Mouse (Mus musculus) left cerebral cortex, adult 11 months (tissue): ENCODE results near the gene Sez6l2.
"Not testable (repeated sequence)": the region's sequence is repeated elsewhere in the genome, so short reads cannot be mapped to it uniquely, and the experiment has no call there.

Experiments
- DNase-seq: peaks from one replicate; pipeline ENCODE4 v3.0.0; 2022; ENCODE audit warnings: low spot score

Gene Sez6l2

DNA sequence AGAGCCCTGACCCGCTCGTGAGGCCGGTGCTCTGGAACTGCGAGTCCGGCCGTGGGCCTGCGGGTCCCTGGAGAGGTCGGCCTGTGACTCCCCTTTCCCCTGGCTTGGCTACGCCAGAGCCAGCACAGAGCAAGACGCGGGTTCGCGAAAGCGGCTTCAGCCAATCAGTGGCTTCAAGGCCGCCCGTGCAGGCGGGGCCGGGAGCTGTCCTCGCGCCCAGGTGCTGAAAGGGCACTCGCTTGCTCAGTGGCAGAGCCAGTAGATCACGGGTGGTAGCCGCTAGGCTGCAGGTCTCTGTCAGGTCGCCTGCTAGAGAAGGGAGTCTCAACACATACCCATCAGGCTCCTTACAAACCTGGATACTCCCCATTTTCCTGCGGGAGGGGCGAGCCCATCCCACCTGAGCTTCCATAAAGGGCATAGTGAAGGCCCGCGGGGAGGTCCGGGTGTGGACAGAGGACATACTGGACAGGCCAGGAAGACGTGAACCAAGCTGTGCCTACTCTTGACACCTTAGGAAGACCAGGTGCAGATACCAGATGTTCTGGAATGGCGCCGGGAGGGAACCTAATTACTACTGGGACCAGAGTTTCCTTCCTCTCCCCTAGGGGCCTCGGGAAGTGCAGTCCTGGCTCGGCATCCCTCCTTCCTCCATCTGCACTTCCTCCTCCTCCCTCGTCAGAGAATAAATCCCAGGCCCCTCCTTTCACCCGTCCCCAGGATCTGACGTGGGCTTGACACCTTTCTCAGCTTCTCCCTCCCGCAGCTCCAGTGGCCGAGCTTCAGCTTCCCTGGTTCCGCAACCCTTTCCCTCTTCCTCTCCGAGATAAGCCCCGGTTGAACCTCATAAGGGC, at the start of gene Sez6l2:
Gene Sez6l2 (plus strand): TSS at position 771 of the 854 bp plus-strand sequence.
- peak; percentile 75 for DNase-seq

DNA sequence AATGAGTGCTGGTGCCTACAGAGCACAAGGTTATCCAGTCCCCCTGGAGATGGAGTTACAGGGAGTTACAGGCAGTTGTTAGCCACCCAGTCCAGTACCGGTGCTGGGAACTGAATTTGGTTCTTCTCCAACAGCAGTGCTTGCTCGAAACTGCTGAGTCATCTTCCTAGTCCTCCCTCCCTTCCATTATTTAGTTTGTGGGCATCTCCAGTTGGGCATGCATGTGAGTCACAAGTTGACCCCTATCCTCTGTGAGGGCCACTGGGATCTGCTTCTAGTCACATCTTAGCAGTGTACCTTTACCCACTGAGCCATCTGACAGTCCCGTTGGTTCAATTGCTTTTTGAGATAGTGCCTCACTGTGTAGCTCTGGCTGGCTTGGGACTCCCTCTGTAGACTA, 44.8 kb upstream of the Sez6l2 start:
- DNase-seq, result no peak

DNA sequence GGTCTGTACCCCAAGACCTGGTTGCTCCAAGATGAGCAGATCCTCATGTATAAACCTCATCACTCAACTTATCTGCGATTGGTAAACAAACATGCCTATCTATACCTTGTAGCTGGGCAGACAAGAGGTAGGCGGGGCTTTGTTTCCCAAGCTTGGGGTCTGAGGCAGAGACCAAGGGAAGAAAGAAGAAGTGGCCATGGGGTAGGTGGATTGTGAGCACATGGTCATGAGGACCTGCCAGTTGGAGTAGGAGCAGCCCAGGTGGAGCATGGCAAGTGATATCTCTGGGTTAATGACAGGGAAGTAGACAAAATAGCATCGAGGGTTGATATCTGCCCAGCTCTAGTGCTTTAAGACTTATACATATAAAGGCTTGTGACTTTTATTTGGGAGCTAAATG, 35.5 kb upstream of the Sez6l2 start:
- no peak for DNase-seq

DNA sequence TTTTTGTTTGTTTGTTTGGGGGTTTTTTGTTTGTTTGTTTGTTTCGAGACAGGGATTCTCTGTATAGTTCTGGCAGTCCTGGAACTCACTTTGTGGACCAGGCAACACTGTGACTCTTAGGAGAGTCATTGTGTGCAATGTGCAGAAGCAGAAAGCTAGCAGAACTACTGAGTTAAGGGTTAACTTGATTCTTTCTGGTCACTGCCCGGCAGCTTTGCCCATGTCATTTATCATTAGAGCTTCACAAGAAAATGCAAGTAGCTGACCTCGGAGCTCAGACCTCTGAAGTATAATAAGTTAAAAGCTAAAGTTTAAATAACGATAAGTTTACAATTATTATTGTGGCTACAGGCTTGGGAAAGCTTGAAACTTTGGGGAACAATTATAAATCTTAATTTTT, 32.0 kb upstream of the Sez6l2 start:
- not testable (repeated sequence) for DNase-seq

DNA sequence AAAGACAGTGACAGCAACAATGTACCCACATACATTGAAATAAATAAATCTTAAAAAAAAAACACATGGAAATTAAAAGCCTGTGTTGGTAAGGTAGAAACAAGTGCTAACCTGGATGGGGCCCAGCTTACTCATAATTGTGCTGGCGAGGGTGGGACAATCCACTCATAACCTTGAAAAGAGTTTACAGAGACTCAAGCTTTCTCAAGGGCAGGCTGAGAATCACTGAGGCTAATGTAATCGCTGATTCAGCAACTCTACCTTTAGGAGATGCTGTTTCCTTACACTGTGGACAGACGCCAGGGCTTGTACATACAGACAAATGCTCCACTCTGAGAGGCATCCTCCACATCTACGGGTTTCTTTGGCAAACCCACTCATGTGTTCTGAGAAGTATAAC, 30.4 kb upstream of the Sez6l2 start:
- no peak for DNase-seq

DNA sequence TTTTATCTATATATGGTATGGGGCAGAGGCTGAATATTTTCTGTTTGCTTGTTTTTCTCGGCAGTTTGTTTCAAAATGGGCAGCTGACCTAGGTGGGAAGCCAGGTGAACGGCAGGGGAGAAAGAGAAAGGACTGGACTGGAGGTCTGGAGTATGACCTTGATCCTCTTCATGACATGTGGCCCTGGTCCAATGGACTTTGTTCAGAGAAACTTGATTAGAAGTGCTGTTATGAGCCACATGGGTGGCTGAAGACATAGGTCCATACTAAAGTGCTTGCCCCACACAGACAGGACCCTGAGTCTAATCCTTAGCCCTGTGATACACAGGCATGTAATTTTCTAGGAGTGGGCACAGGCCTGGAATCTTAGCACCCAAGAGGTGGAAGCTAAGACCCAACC, 28.8 kb upstream of the Sez6l2 start:
- DNase-seq, result no peak

DNA sequence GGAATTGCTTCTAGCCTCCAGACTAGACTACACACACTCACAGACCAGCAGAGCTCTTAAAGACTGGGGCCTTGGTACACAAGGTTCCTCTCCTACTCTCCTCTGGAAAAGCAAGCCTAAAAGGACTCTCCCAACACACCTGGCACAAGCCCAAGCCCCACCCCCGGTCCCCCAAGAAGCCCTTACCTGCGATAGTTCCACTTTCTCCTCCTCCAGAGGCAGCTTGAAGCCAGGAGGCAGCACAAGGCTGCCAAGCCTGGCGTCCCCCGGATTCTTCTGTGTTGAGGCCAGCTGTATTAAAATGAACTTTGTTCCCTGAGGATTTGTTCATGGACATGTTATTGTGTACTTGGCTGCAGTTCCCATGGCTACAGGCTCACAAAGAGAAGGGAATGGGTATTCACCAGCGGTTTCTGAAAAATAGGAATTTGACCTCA, 27.7 kb upstream of the Sez6l2 start, which contains the start of gene Tmem219:
Gene Tmem219 (minus strand): TSS at position 294 of the 437 bp plus-strand sequence.
- DNase-seq, result no peak

DNA sequence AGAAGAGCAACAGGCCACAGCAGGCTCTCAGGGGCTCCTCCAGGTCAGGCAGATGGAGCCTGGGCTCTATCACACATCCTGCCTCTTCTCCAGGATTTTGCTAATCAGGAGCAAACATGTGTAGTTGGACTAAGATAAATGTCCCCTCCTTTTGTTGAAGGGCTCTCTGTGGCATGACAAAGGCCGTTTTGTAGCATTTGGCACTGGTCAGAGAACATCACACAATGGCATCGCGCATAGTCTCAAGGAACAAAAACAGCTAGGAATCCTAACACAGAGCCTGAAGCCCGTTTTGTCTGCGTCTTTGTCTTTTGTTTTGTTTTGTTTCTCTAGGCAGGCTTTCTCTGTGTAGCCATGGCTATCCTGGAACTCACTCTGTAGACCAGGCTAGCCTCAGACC, 26.4 kb upstream of the Sez6l2 start:
- DNase-seq, result no peak

DNA sequence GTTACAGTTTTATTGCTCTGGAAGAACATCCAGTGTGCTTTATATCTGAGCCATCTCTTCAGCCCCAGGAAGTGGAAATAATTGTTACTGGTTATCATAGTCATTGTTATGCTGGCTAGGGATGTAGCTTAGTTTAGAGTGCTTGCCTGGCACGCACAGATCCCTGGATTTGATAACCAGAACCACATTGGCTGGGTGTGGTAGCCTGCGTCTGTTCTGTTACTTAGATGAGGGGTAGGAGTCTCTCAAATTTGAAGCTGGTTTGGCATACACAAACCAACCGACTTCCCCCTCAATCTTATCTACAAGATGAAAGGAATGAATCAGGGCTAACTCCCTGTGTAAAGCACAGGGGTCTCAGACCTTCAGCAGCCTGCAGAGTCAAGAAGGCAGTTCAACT, 24.1 kb upstream of the Sez6l2 start:
- no peak for DNase-seq

DNA sequence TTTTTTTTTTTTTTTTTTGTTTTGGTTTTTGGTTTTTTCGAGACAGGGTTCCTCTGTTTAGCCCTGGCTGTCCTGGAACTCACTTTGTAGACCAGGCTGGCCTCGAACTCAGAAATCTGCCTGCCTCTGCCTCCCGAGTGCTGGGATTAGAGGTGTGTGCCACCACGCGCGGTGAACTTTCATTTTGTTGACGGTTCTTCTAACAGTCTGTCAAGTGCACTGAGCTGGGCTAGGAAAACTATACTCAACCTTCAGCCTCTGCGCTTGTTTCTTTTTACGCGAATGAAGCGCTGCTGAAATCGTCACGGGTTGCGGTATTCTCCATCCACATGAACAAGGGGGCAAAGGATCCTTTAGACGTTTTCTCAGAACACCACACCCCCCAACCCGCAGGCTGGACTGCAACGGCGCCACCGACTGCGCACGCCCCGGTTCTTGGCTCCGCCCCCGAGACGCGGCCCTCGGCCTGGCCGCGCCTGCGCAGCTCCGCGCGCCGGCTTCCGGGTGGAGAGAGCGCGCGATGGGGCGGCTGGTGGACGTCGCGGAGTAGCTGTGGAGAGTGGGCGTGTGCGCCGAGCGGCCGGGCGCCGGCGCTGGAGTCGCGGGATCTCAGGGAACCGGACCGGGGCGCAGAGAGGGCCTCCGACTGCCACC, 21.9 kb upstream of the Sez6l2 start, which contains the start of gene Kctd13:
Gene Kctd13 (plus strand): TSS at position 496 of the 654 bp plus-strand sequence.
- peak; percentile 87 for DNase-seq

DNA sequence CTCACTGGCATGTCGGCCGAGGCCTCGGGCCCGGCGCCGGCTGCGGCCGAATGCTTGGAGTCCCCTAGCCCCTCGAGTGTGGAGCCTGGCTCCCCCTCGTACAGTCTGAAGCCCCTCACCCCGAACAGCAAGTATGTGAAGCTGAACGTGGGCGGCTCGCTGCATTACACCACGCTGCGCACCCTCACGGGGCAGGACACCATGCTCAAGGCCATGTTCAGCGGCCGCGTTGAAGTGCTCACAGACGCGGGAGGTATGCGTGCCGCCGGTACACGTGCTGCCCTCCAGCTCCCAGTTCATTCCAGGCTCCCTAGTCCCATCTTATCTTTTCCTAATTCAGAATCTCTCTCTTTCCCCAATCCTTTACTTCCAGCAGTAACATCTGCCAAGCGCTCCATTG, 21.3 kb upstream of the Sez6l2 start:
- no peak for DNase-seq

DNA sequence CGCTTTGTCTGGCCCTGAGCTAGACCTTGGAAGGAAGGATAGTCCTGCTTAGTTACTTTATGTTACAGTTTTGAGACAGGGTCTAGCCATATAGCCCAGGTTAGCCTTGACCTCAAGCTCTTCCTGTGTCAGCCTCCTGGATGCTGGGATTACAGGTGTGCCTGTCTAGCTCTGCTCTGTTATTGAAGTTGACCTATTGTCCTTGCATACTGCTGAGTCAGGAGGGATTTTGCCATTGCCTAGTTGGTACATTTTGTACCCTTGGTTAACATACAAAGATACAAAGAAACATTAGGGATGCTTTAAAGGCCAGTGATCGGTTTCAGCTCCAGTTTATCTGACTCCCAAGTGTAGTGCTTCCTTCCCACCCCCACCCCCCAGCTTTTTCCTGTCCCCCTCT, 17.7 kb upstream of the Sez6l2 start:
- DNase-seq, result no peak

DNA sequence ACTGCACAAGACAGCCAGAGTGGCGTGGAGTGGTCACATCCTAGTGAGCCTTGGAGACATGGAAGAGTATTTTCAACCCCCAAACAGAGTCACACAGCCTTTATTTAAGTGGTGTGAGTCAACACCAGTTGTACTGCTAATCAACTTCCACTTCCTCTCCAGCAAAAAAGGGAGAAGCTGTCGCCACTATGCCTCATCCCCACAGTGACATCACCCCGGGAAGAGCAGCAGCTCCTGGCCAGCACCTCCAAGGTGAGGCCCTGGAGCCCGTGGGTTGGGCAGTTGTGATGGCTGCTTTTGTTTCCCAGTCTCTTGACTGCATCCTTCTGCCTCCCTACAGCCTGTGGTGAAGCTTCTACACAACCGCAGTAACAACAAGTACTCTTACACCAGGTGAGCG, 9.2 kb upstream of the Sez6l2 start:
- no peak for DNase-seq

DNA sequence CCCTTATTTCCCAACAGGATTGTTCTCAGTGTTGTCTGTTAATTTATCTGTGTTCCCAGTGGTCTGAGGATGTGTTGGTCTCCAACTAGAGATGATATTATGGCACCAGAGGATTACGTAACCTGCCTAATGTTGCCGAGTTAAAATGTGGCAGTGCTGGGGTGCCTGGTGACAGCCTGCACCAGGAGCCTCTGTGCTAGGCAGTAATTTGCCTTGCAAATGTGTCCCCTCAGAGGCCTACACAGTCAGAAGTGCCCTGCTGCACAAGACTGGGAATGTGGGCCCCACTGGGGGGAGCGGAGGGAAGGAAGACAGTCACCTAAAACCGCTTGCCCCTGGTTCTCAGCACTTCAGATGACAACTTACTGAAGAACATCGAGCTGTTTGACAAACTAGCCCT, 8.6 kb upstream of the Sez6l2 start:
- no peak for DNase-seq

DNA sequence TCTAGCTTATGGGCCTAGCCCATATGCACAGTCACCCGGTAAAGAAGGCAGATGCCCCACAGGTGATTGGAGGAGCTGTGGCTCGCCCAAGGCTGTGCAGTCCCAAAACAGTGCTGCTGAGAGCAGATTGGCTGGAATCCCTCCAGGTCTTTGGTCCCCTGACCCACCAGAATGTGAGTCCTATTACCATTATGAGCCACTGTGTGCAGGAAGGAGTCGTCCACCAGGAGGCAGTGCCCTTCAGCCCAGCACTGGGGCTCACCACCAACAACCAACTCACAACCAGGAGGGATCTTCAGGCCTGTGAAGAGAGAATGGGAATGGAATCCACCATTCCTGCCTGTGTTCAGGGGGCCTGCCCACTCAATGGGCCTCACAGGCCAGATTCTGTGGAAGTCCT, 3.8 kb upstream of the Sez6l2 start:
- no peak for DNase-seq

DNA sequence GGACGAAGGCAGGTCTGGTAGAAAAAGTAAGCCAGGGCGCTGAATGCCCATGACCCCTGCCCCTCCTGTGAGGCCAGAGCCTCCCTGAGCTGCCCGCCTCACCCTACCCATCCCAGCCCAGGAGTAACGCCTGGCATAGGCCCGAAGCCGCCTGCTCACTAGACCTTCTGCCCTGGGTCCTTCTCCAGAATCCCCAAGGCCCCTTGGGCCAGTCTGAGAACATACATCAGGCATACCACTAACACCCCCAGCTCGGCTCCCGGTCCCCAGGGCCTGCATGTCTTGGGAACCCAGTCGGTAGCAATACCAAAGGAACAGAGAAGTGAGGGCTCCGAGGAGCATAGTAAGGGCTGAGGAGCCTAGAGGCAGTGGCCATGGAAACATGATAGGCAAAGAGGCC, 1.7 kb upstream of the Sez6l2 start:
- no peak for DNase-seq

DNA sequence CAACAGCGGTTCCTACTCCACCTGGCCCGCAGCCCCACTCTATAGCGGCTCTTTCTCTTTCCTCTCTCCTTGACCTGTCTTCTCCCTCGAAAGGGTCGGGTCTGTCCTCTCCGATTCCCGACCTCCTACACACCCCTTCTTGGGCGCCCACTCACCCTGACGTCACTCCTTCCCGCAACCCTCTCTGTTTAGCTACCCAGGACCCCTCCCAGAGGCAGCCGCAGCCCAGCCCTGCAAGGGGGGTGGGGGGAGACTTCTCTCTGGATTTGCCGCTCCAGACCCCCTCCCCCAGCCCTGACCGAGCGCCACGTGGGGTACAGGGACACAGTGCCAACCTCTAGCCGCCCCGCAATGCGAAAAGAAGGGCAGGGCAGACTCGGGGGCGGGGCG, 965 bp upstream of the Sez6l2 start, which contains the start of gene Asphd1:
Gene Asphd1 (minus strand): TSS at position 180 of the 390 bp plus-strand sequence.
- no peak for DNase-seq

DNA sequence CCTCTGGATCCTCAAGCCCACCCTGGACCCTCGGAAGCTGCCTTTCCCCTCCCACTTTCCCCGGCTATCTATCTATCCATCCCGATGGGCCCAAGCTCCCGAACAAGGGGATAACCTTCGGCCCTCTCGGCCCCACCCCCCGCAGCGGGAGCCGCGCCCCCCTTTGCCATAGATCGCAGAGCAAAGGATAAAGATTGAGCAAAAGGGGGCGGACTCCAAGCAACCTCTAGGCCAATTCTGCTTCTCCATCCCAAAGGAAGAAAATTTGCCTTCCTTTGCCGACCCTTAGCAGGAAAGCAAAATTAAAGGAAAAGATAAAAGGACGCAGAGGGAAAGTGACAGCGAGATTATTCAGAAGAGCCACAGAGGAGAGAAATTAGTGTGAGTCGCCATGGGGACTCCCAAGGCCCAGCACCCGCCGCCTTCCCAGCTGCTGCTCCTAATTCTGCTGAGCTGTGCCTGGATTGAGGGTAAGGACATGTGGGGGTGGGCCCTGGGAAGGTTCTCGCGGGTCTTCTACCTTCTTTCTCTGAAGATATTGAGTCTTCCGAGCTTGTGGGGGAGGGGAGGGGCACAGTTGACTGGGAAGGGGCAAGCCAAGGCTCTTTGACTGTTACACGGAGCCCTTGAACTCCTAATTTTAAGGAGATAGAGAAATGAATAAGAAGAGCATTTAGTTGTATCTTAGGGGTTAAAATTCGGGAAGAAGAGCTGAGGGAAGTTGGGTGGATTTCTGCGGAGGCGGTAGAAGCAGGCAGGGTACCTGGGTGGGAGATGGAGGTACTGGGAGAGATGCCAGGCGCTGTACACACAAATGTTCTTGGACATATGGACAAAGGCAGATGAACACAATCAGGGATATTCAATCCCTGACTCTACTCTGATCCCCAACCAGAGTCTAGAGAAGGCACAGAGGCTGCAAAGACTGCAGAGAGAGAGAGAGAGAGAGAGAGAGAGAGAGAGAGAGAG, 568 bp downstream of the Sez6l2 start:
- no peak for DNase-seq

DNA sequence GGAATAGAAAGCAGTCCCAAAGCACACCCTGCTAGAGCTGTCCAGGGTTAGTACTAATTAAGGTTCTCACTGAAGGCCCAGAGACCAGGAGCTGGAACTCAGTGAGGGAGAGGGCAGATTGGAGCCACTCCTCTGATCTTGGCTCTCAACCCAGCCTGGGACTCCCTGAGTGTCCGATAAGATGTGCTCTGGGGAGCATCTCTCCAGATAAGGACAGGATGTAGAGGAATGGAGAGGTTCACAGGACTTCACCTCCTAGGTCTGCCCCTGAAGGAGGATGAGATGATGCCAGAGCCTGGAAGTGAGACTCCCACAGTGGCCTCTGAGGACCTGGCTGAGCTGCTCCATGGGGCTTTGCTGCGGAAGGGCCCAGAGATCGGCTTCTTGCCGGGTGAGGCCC, 1.4 kb downstream of the Sez6l2 start:
- no peak for DNase-seq

DNA sequence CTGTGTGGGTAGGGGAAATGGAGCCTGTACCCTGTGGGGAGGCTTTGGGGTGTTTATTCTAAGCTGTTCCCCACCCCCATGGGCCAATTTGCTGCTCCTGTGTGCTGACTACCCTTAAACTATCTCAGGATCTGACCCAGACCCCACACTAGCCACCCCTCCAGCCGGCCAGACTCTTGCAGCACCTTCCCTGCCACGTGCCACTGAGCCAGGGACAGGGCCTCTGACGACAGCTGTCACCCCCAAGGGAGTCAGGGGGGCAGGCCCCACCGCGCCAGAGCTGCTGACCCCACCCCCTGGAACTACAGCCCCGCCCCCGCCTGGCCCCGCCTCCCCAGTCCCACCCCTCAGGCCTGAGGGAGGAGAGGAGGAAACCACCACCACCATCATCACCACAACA, 2.3 kb downstream of the Sez6l2 start:
- no peak for DNase-seq

DNA sequence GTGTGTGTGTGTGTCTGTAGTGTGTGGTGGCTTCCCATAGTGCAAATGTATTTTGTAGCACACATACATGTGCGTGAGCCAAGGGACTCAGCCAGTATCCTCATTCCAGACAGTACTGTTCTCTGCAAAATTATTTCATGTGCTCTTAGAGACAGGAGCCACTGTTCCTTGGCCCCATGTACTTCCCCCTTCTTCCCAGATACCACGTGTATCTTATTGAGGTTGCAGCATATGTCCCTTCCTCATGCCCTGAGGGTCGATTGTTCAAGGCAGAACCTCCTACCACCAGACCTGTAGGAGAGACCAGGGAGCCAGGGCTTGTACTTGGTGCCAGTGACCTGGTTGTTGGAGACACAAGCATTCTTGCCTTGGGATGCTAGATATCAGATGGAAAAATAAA, 4.8 kb downstream of the Sez6l2 start:
- DNase-seq, result no peak

DNA sequence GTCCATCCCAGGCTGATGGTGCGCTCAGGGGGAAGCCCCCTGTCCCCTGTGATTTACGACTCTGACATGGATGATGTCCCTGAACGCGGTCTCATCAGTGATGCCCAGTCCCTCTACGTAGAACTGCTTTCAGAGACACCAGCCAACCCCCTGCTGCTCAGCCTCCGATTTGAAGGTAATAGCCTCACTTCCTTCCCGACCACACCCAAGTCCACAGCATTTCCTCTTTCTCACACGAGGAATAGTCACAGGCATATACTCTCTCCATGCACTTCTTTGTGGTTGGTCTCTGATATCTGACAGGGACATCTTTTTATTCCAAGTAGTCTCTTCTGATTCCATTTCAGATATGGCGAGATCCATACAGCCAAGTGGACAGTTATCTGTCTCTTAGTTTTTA, 9.4 kb downstream of the Sez6l2 start:
- no peak for DNase-seq
